Mouse (Mus musculus) mesoderm, embryonic 11.5 days (tissue): ENCODE measurements at regions not wholly inside any gene's neighbourhood (a gene's known extent, or its start where the extent isn't known, plus 50 kb on each side); places are given as distances from the start of the nearest gene placed in this dataset.
A peak's percentile ranks its signal among the peaks of the same experiment; 100 is the strongest.

Source experiments
- DNase-seq: peaks from one replicate; pipeline ENCODE4 v3.0.0-alpha.2; 2012; ENCODE audit warnings: low read depth, low spot score

GRCm38 (mm10) chr2:51073040-51073594 lies 75.8 kb downstream of the Rnd3 start:
- no peak for DNase-seq

GRCm38 (mm10) chr2:51072346-51072885 lies 76.5 kb downstream of the Rnd3 start:
- no peak for DNase-seq

GRCm38 (mm10) chr2:51070902-51071301 lies 78.0 kb downstream of the Rnd3 start:
- DNase-seq = no peak

GRCm38 (mm10) chr2:51066423-51066831 lies 82.5 kb downstream of the Rnd3 start:
- peak; percentile 69 for DNase-seq

- no peak for DNase-seq
Observed at GRCm38 (mm10) chr2:51065821-51066220, 83.1 kb downstream of the Rnd3 start.

GRCm38 (mm10) chr2:51064821-51065220 lies 84.1 kb downstream of the Rnd3 start:
- no peak for DNase-seq

GRCm38 (mm10) chr2:51062049-51062448 lies 86.9 kb downstream of the Rnd3 start:
- DNase-seq = no peak

- DNase-seq = no peak
Observed at GRCm38 (mm10) chr2:51058158-51058557, 90.8 kb downstream of the Rnd3 start.

- peak; percentile 54 for DNase-seq
Observed at GRCm38 (mm10) chr2:51056141-51056731, 92.7 kb downstream of the Rnd3 start.

- DNase-seq = no peak
Observed at GRCm38 (mm10) chr2:51055339-51055738, 93.6 kb downstream of the Rnd3 start.

GRCm38 (mm10) chr2:51049834-51050170 lies 99.1 kb downstream of the Rnd3 start:
- no peak for DNase-seq

GRCm38 (mm10) chr2:51049101-51049833 lies 99.6 kb downstream of the Rnd3 start:
- DNase-seq = no peak

- DNase-seq = no peak
Observed at GRCm38 (mm10) chr2:51047520-51047919, 101.4 kb downstream of the Rnd3 start.

- DNase-seq = no peak
Observed at GRCm38 (mm10) chr2:51045626-51046025, 103.3 kb downstream of the Rnd3 start.

- DNase-seq = no peak
Observed at GRCm38 (mm10) chr2:51041101-51041500, 107.8 kb downstream of the Rnd3 start.

- DNase-seq = no peak
Observed at GRCm38 (mm10) chr2:51038685-51039084, 110.2 kb downstream of the Rnd3 start.

- no peak for DNase-seq
Observed at GRCm38 (mm10) chr2:51036995-51037394, 111.9 kb downstream of the Rnd3 start.

GRCm38 (mm10) chr2:51036190-51036755 lies 112.6 kb downstream of the Rnd3 start:
- DNase-seq = peak; percentile 56

GRCm38 (mm10) chr2:51033881-51034280 lies 115.0 kb downstream of the Rnd3 start:
- no peak for DNase-seq

GRCm38 (mm10) chr2:51022479-51022878 lies 126.4 kb downstream of the Rnd3 start:
- DNase-seq = no peak

- DNase-seq = no peak
Observed at GRCm38 (mm10) chr2:51016129-51016402, 132.8 kb downstream of the Rnd3 start.

GRCm38 (mm10) chr2:51015360-51016128 lies 133.4 kb downstream of the Rnd3 start:
- DNase-seq = no peak
